Mouse (Mus musculus) heart, adult 2 months (tissue): Measurements from ENCODE around the gene Ncdn. TPM values are rescaled to one million over a fixed set of nuclear protein-coding genes. Genes with fewer than 3 reads are reported as not detected.

Experiments used
- DNase-seq, 2 experiments: peaks; one replicate each; pipeline ENCODE4 v3.0.0; 2021
- H3K27ac ChIP-seq: fragments of 200-600 bp; 2 replicates; pipeline ENCODE4 v1.8.1; 2022
- H3K27me3 ChIP-seq: fragments of 200-500 bp; 2 replicates; pipeline ENCODE4 v1.6.1; 2012; ENCODE audit warnings: mild to moderate bottlenecking, low read length, inconsistent platforms, mixed read lengths; ENCODE audit not compliant: control insufficient read depth, insufficient read depth
- H3K36me3 ChIP-seq: fragments of 200-500 bp; 2 replicates; pipeline ENCODE4 v1.6.1; 2012; ENCODE audit warnings: low read length, inconsistent platforms; ENCODE audit not compliant: control insufficient read depth, insufficient read depth
- H3K4me1 ChIP-seq: fragments of 200-500 bp; 2 replicates; pipeline ENCODE4 v1.6.1; 2011; ENCODE audit warnings: low read length; ENCODE audit not compliant: control insufficient read depth, insufficient read depth
- H3K4me3 ChIP-seq: fragments of 200-600 bp; 2 replicates; pipeline ENCODE4 v1.8.1; 2022
- H3K79me2 ChIP-seq: fragments of 200-500 bp; replicated peaks from 2 replicates; pipeline ENCODE4 v1.6.1; 2012; ENCODE audit warnings: mild to moderate bottlenecking, inconsistent platforms, low read length, moderate library complexity, mixed read lengths; ENCODE audit not compliant: control insufficient read depth, insufficient read depth
- H3K9ac ChIP-seq: fragments of 200-500 bp; 2 replicates; pipeline ENCODE4 v1.6.1; 2012; ENCODE audit warnings: low read depth, mild to moderate bottlenecking, control low read depth, inconsistent platforms, low read length, mixed read lengths
- CTCF ChIP-seq: fragments of 200-600 bp; IDR thresholded peaks from 2 replicates; pipeline ENCODE4 v1.8.1; 2022; ENCODE audit warnings: antibody characterized with exemption, mild to moderate bottlenecking, moderate library complexity
- EP300 ChIP-seq: fragments of 200-500 bp; IDR thresholded peaks from 2 replicates; pipeline ENCODE4 v1.6.1; 2011; ENCODE audit warnings: low read depth, low read length, control low read depth; ENCODE audit not compliant: insufficient read depth
- POLR2A ChIP-seq: fragments of 200-500 bp; IDR thresholded peaks from 2 replicates; pipeline ENCODE4 v1.6.1; 2011; ENCODE audit warnings: mild to moderate bottlenecking, low read depth, low read length, control low read depth; ENCODE audit not compliant: insufficient read depth
- WGBS: fragments of 180-500 bp; shearing (Covaris S2); methylation state at CpG from one replicate; pipeline ENCODE4 v1.1.7; 2018; 5-methylcytosine and 5-hydroxymethylcytosine counted together
- intact Hi-C: fragments of 180-260 bp; cut with DNase I; formaldehyde crosslinking; loops from one replicate; pipeline ENCODE4 v1.15.1; 2025
- long read RNA-seq: library from polyadenylated mRNA; stranded (forward); transcript quantifications from one replicate; pipeline ENCODE4 v2.0.0, GENCODE M21; 2021
- polyA plus RNA-seq: library from polyadenylated mRNA; depleted of rRNA; stranded (reverse); fragments of >200 nt; gene quantifications from 2 replicates; pipeline ENCODE4 v1.2.3, GENCODE M21; 2012; rRNA removed
- total RNA-seq, 2 experiments: library from RNA; stranded (reverse); gene quantifications; 2 replicates each; pipeline ENCODE4 v1.2.3; 2021

Gene Ncdn
- 10 to 100 TPM; 15.2 to 16.5 TPM for total RNA-seq
- 19.5 and 20.1 TPM in 2 replicates for polyA plus RNA-seq
- long read RNA-seq, transcript Ncdn-201 (7 exons, 3,681 nt) = major isoform, 10 of 28 reads
- long read RNA-seq, partial matches to known transcripts = 9 of 28 reads
- long read RNA-seq, other reads (novel, unspliced or antisense) = 7 of 28 reads

GRCm38 (mm10) chr4:126753268-126754230 is at the start of gene Ncdn, which contains the start of gene AU040320:
Ncdn (minus strand) TSS chr4:126753438.
AU040320 (plus strand) TSS chr4:126753544.
- peak; percentile 24; the same call in 1 of the 2 replicates for TF ChIP-seq CTCF
- peak; percentile 77 for TF ChIP-seq POLR2A
- TF ChIP-seq EP300 = no peak
- Histone ChIP-seq H3K36me3 (peaks cover 3% of the 10 kb centered on the region), H3K79me2 (no peaks in the 10 kb centered on the region), H3K27ac (peak within 1 kb of the TSS; percentile 95), H3K27me3 (no peaks in the 10 kb centered on the region), H3K4me1 (peaks cover 6% of the 10 kb centered on the region), H3K9ac (peak within 1 kb of the TSS; percentile 91), H3K4me3 (peak within 1 kb of the TSS; percentile 88)
- DNase-seq = peak; percentile 96 to 97
- under 1% methylated on average over 71 of the region's 71 CpGs for WGBS
- intact Hi-C loops = loop anchor here (5.0 to 10.0 kb wide), 2 partner anchors 76 to 211 kb away; partner anchors contain the start of genes Psmb2 and Zmym4

GRCm38 (mm10) chr4:126802174-126802573 is 48.9 kb upstream of the Ncdn start:
- no peak overlapping the region for H3K27ac ChIP-seq
- H3K4me3 ChIP-seq = no peak overlapping the region
- no peaks in the 10 kb centered on the region for H3K36me3 ChIP-seq
- no peak for DNase-seq
- 96% methylated on average over 8 of the region's 8 CpGs for WGBS
- TF ChIP-seq EP300 (no peak), CTCF (no peak), POLR2A (no peak)
- intact Hi-C loops = no loop called here
- H3K9ac ChIP-seq = no peak overlapping the region
- no peaks in the 10 kb centered on the region for H3K27me3 ChIP-seq
- H3K79me2 ChIP-seq = no peaks in the 10 kb centered on the region
- H3K4me1 ChIP-seq = peaks cover 3% of the 10 kb centered on the region

GRCm38 (mm10) chr4:126792341-126793102 is 39.3 kb upstream of the Ncdn start:
- H3K27me3 ChIP-seq = no peaks in the 10 kb centered on the region
- intact Hi-C loops = no loop called here
- 87% methylated on average over 7 of the region's 7 CpGs for WGBS
- H3K4me1 ChIP-seq = no peaks in the 10 kb centered on the region
- H3K4me3 ChIP-seq = no peak overlapping the region
- no peak overlapping the region for H3K27ac ChIP-seq
- H3K9ac ChIP-seq = no peak overlapping the region
- DNase-seq = no peak
- no peak for TF ChIP-seq CTCF
- no peak for TF ChIP-seq POLR2A
- no peaks in the 10 kb centered on the region for H3K79me2 ChIP-seq
- H3K36me3 ChIP-seq = no peaks in the 10 kb centered on the region

GRCm38 (mm10) chr4:126782996-126783395 is 29.8 kb upstream of the Ncdn start:
- Histone ChIP-seq H3K4me3 (no peak overlapping the region), H3K36me3 (no peaks in the 10 kb centered on the region; the same call in 1 of the 2 replicates), H3K27ac (no peak overlapping the region), H3K27me3 (no peaks in the 10 kb centered on the region), H3K79me2 (no peaks in the 10 kb centered on the region), H3K4me1 (no peaks in the 10 kb centered on the region), H3K9ac (no peak overlapping the region)
- intact Hi-C loops = no loop called here
- no peak for DNase-seq
- 70% methylated on average over 8 of the region's 8 CpGs for WGBS
- TF ChIP-seq POLR2A = no peak
- no peak for TF ChIP-seq CTCF
- no peak for TF ChIP-seq EP300

- H3K79me2 ChIP-seq = no peaks in the 10 kb centered on the region
- intact Hi-C loops = no loop called here
- H3K9ac ChIP-seq = no peak overlapping the region
- H3K36me3 ChIP-seq = no peaks in the 10 kb centered on the region; the same call in 1 of the 2 replicates
- no peak for TF ChIP-seq EP300
- no peak for TF ChIP-seq POLR2A
- no peak for TF ChIP-seq CTCF
- H3K4me3 ChIP-seq = no peak overlapping the region
- H3K27me3 ChIP-seq = no peaks in the 10 kb centered on the region
- WGBS = 92% methylated on average over 8 of the region's 8 CpGs
- no peak for DNase-seq
- H3K27ac ChIP-seq = no peak overlapping the region
- no peaks in the 10 kb centered on the region for H3K4me1 ChIP-seq
Measured at GRCm38 (mm10) chr4:126782512-126782911, 29.3 kb upstream of the Ncdn start.
